Mouse (Mus musculus): ENCODE results near the gene Nfkbia.

DNA sequence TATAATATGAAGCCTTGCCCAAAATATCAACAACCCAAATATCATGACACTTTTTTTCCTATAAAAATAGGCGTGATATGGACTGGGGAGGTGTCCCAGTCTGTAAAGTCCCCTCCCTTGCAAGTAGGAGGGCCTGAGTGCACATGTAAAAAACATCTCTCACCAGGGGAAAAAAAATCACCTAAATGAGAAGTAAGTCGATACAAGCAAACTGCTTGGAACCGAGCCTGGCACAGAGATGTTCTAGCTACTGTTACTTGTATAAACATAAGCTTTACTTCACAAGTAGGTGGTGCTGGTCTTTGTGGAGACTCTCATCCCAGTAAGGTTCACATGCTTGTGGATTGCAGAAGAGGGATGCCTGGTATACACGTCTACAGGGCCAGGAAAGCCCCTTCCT, 31.5 kb downstream of the Nfkbia start:
- TF ChIP-seq MYOD1 (IDR thresholded peaks at IDR 0.05; ENCODE audit: control insufficient read depth, insufficient read length, low read depth) (no peak), CTCF (IDR thresholded peaks at IDR 0.05; ENCODE audit: control insufficient read depth, insufficient read depth, insufficient read length) (no peak)

Data from C2C12 (cell line).